Mouse (Mus musculus) neural tube, embryonic 12.5 days (tissue): ENCODE results near the gene Taar5. TPM values are rescaled to one million over a fixed set of nuclear protein-coding genes. Genes with fewer than 3 reads are reported as not detected.

Experiments
- polyA plus RNA-seq: library from polyadenylated mRNA; unstranded; fragments of >200 nt; fragmentation: Nextera tagmentation; extraction: Ambion mirVana; gene quantifications from 2 replicates; pipeline ENCODE4 v1.2.1, GENCODE M21; 2016

Gene Taar5
- polyA plus RNA-seq, 1 experiment from 2014 or later = not detected

Other genes with a start within 250 kb of the Taar5 start
- 105 and 112 TPM in 2 replicates for gene Rps12, start 183.4 kb upstream of the Taar5 start, polyA plus RNA-seq
- gene Slc18b1, start 173.7 kb upstream of the Taar5 start, polyA plus RNA-seq = 12.0 and 16.7 TPM in 2 replicates
- not detected in 2 replicates for gene Vnn3, start 119.2 kb upstream of the Taar5 start, polyA plus RNA-seq
- gene Vnn1, start 76.0 kb upstream of the Taar5 start, polyA plus RNA-seq = 0.42 and 0.44 TPM in 2 replicates
- not detected in 2 replicates for gene Taar1, start 50.4 kb upstream of the Taar5 start, polyA plus RNA-seq
- not detected in 2 replicates for gene Taar2, start 32.1 kb upstream of the Taar5 start, polyA plus RNA-seq
- not detected in 2 replicates for gene Taar3, start 21.1 kb upstream of the Taar5 start, polyA plus RNA-seq
- gene Taar4, start 10.2 kb upstream of the Taar5 start, polyA plus RNA-seq = not detected in 2 replicates
- not detected in 2 replicates for gene Taar6, start 14.9 kb downstream of the Taar5 start, polyA plus RNA-seq
- not detected in 2 replicates for gene Taar7a, start 22.8 kb downstream of the Taar5 start, polyA plus RNA-seq
- not detected in 2 replicates for gene Taar7b, start 29.2 kb downstream of the Taar5 start, polyA plus RNA-seq
- gene Taar7d, start 56.5 kb downstream of the Taar5 start, polyA plus RNA-seq = not detected in 2 replicates
- not detected in 2 replicates for gene Taar7e, start 66.9 kb downstream of the Taar5 start, polyA plus RNA-seq
- not detected in 2 replicates for gene Taar7f, start 78.8 kb downstream of the Taar5 start, polyA plus RNA-seq
- gene Taar8a, start 105.8 kb downstream of the Taar5 start, polyA plus RNA-seq = not detected in 2 replicates
- not detected in 2 replicates for gene Taar8b, start 121.6 kb downstream of the Taar5 start, polyA plus RNA-seq
- not detected in 2 replicates for gene Taar8c, start 131.2 kb downstream of the Taar5 start, polyA plus RNA-seq
- gene Taar9, start 138.8 kb downstream of the Taar5 start, polyA plus RNA-seq = not detected in 2 replicates
- gene Stx7, start 178.6 kb downstream of the Taar5 start, polyA plus RNA-seq = 151 and 171 TPM in 2 replicates